Mouse (Mus musculus): Measurements from ENCODE around the gene Xrcc2.

GRCm38 (mm10) chr5:25695786-25696185 lies 9.8 kb downstream of the Xrcc2 start:
- TF ChIP-seq POLR2A (IDR thresholded peaks at IDR 0.05; ENCODE audit: low read depth, low read length) (no peak), CTCF (IDR thresholded peaks at IDR 0.05; ENCODE audit: extremely low read depth, insufficient read depth, insufficient read length, insufficient replicate concordance) (no peak)

Measured in spleen, adult 2 months (tissue).